Mouse (Mus musculus): ENCODE measurements around the gene Arsb. TPM values are rescaled to one million over a fixed set of nuclear protein-coding genes. Genes with fewer than 3 reads are reported as not detected.

Gene Arsb
- polyA plus RNA-seq, 1 experiment from 2014 or later = 7.9 TPM

GRCm38 (mm10) chr13:93830294-93830645, 58.8 kb downstream of the Arsb start:
- H3K27ac ChIP-seq (ENCODE audit: low read depth, low read length) = no peak overlapping the region
- no peak for TF ChIP-seq CTCF (IDR thresholded peaks at IDR 0.05; ENCODE audit: low read depth)
- H3K9me3 ChIP-seq (ENCODE audit: control insufficient read depth) = no peaks in the 10 kb centered on the region
- no peaks in the 10 kb centered on the region for H3K36me3 ChIP-seq (ENCODE audit: control insufficient read depth, insufficient read depth)
- no peaks in the 10 kb centered on the region for H3K4me1 ChIP-seq (replicated peaks; ENCODE audit: control insufficient read depth, insufficient read depth, low read length)
- 93% methylated on average over 6 of the region's 6 CpGs for WGBS
- no peak overlapping the region for H3K4me3 ChIP-seq (ENCODE audit: low read depth, low read length)
- no peak for ATAC-seq
- H3K27me3 ChIP-seq (replicated peaks; ENCODE audit: control insufficient read depth, insufficient read depth, low read length) = no peaks in the 10 kb centered on the region
- H3K9ac ChIP-seq (ENCODE audit: low read depth, low read length) = no peak overlapping the region
- no peak overlapping the region for H3K4me2 ChIP-seq (replicated peaks; ENCODE audit: low read depth)

- ATAC-seq = no peak
- Histone ChIP-seq H3K27me3 (replicated peaks; ENCODE audit: control insufficient read depth, insufficient read depth, low read length) (no peaks in the 10 kb centered on the region), H3K4me3 (ENCODE audit: low read depth, low read length) (no peak overlapping the region), H3K9ac (ENCODE audit: low read depth, low read length) (no peak overlapping the region), H3K9me3 (ENCODE audit: control insufficient read depth) (no peaks in the 10 kb centered on the region), H3K27ac (ENCODE audit: low read depth, low read length) (no peak overlapping the region), H3K4me2 (replicated peaks; ENCODE audit: low read depth) (no peak overlapping the region), H3K4me1 (replicated peaks; ENCODE audit: control insufficient read depth, insufficient read depth, low read length) (peaks cover 2% of the 10 kb centered on the region; the same call in 1 of the 2 replicates), H3K36me3 (ENCODE audit: control insufficient read depth, insufficient read depth) (no peaks in the 10 kb centered on the region)
- WGBS = 73% methylated on average over 12 of the region's 12 CpGs
- TF ChIP-seq CTCF (IDR thresholded peaks at IDR 0.05; ENCODE audit: low read depth) = no peak
Measured at GRCm38 (mm10) chr13:93837481-93838225, 66.2 kb downstream of the Arsb start.

- ATAC-seq = no peak
- Histone ChIP-seq H3K4me3 (ENCODE audit: low read depth, low read length) (no peak overlapping the region), H3K9me3 (ENCODE audit: control insufficient read depth) (no peaks in the 10 kb centered on the region), H3K4me2 (replicated peaks; ENCODE audit: low read depth) (no peak overlapping the region), H3K27me3 (replicated peaks; ENCODE audit: control insufficient read depth, insufficient read depth, low read length) (no peaks in the 10 kb centered on the region), H3K9ac (ENCODE audit: low read depth, low read length) (no peak overlapping the region), H3K4me1 (replicated peaks; ENCODE audit: control insufficient read depth, insufficient read depth, low read length) (peaks cover 2% of the 10 kb centered on the region; the same call in 1 of the 2 replicates), H3K36me3 (ENCODE audit: control insufficient read depth, insufficient read depth) (no peaks in the 10 kb centered on the region), H3K27ac (ENCODE audit: low read depth, low read length) (no peak overlapping the region)
- 68% methylated on average over 8 of the region's 8 CpGs for WGBS
- no peak for TF ChIP-seq CTCF (IDR thresholded peaks at IDR 0.05; ENCODE audit: low read depth)
Measured at GRCm38 (mm10) chr13:93838431-93839136, 67.2 kb downstream of the Arsb start.

GRCm38 (mm10) chr13:93839137-93839630, 67.8 kb downstream of the Arsb start:
- Histone ChIP-seq H3K4me1 (replicated peaks; ENCODE audit: control insufficient read depth, insufficient read depth, low read length) (peaks cover 2% of the 10 kb centered on the region; the same call in 1 of the 2 replicates), H3K27me3 (replicated peaks; ENCODE audit: control insufficient read depth, insufficient read depth, low read length) (no peaks in the 10 kb centered on the region), H3K27ac (ENCODE audit: low read depth, low read length) (peak overlapping the region; percentile 61), H3K36me3 (ENCODE audit: control insufficient read depth, insufficient read depth) (no peaks in the 10 kb centered on the region), H3K9ac (ENCODE audit: low read depth, low read length) (no peak overlapping the region), H3K4me3 (ENCODE audit: low read depth, low read length) (no peak overlapping the region), H3K4me2 (replicated peaks; ENCODE audit: low read depth) (no peak overlapping the region), H3K9me3 (ENCODE audit: control insufficient read depth) (no peaks in the 10 kb centered on the region)
- TF ChIP-seq CTCF (IDR thresholded peaks at IDR 0.05; ENCODE audit: low read depth) = no peak
- no peak for ATAC-seq
- WGBS = 27% methylated on average over 10 of the region's 10 CpGs

GRCm38 (mm10) chr13:93839721-93840120, 68.3 kb downstream of the Arsb start:
- H3K36me3 ChIP-seq (ENCODE audit: control insufficient read depth, insufficient read depth) = no peaks in the 10 kb centered on the region
- H3K9me3 ChIP-seq (ENCODE audit: control insufficient read depth) = no peaks in the 10 kb centered on the region
- H3K4me3 ChIP-seq (ENCODE audit: low read depth, low read length) = no peak overlapping the region
- H3K27me3 ChIP-seq (replicated peaks; ENCODE audit: control insufficient read depth, insufficient read depth, low read length) = no peaks in the 10 kb centered on the region
- WGBS = 52% methylated on average over 2 of the region's 2 CpGs
- H3K4me2 ChIP-seq (replicated peaks; ENCODE audit: low read depth) = no peak overlapping the region
- H3K4me1 ChIP-seq (replicated peaks; ENCODE audit: control insufficient read depth, insufficient read depth, low read length) = peaks cover 2% of the 10 kb centered on the region; the same call in 1 of the 2 replicates
- TF ChIP-seq CTCF (IDR thresholded peaks at IDR 0.05; ENCODE audit: low read depth) = no peak
- peak; percentile 22; the same call in 1 of the 2 replicates for ATAC-seq
- H3K27ac ChIP-seq (ENCODE audit: low read depth, low read length) = peak overlapping the region; percentile 61
- no peak overlapping the region for H3K9ac ChIP-seq (ENCODE audit: low read depth, low read length)

GRCm38 (mm10) chr13:93840146-93840545, 68.7 kb downstream of the Arsb start:
- no peak overlapping the region for H3K27ac ChIP-seq (ENCODE audit: low read depth, low read length)

More at GRCm38 (mm10) chr13:93840146-93840545, 68.7 kb downstream of the Arsb start:
- Histone ChIP-seq H3K36me3 (ENCODE audit: control insufficient read depth, insufficient read depth) (no peaks in the 10 kb centered on the region), H3K4me2 (replicated peaks; ENCODE audit: low read depth) (no peak overlapping the region), H3K9me3 (ENCODE audit: control insufficient read depth) (no peaks in the 10 kb centered on the region), H3K27me3 (replicated peaks; ENCODE audit: control insufficient read depth, insufficient read depth, low read length) (no peaks in the 10 kb centered on the region), H3K4me3 (ENCODE audit: low read depth, low read length) (no peak overlapping the region), H3K9ac (ENCODE audit: low read depth, low read length) (no peak overlapping the region), H3K4me1 (replicated peaks; ENCODE audit: control insufficient read depth, insufficient read depth, low read length) (peaks cover 2% of the 10 kb centered on the region; the same call in 1 of the 2 replicates)
- WGBS = 13% methylated on average over 2 of the region's 2 CpGs
- ATAC-seq = peak; percentile 83
- no peak for TF ChIP-seq CTCF (IDR thresholded peaks at IDR 0.05; ENCODE audit: low read depth)

Measured in intestine, postnatal 0 days (tissue).